ENCODE assay signal across 8 mouse cellular contexts in genomic region chr12:86896921-86897512, GRCm38 (mm10). TPM values are rescaled to one million over a fixed set of nuclear protein-coding genes. Genes with fewer than 3 reads are reported as not detected.
DNase-seq lines count a peak whose midpoint lies in the region; ATAC-seq and TF ChIP-seq lines count a peak whose summit lies in the region.

No protein-coding gene starts in this region.

- no peak overlapping the region for H3K4me3 ChIP-seq in thymus, adult 2 months (ENCODE audit: control insufficient read depth, insufficient read depth, low read length)
- peak overlapping the region; percentile 20; the same call in 1 of the 2 replicates for H3K4me3 ChIP-seq in forebrain, embryonic 10.5 days
- H3K4me3 ChIP-seq in hindbrain, embryonic 14.5 days (replicated peaks; ENCODE audit: low read length): no peak overlapping the region; the same call in 1 of the 2 replicates
- H3K4me3 ChIP-seq in liver, embryonic 15.5 days (replicated peaks): no peak overlapping the region
- no peak overlapping the region for H3K4me3 ChIP-seq in small intestine, adult 2 months (ENCODE audit: low read depth, low read length)

- no peak for TF ChIP-seq POLR2A in thymus, adult 2 months (IDR thresholded peaks at IDR 0.05; ENCODE audit: control insufficient read depth, extremely low read depth, insufficient read depth, low read length, poor library complexity)
- TF ChIP-seq POLR2A in small intestine, adult 2 months (IDR thresholded peaks at IDR 0.05; ENCODE audit: low read depth, low read length): no peak

- no peak for TF ChIP-seq CTCF in thymus, adult 2 months (IDR thresholded peaks at IDR 0.05; ENCODE audit: borderline replicate concordance, control insufficient read depth, extremely low read depth, insufficient read depth, low read length, poor library complexity)
- no peak for TF ChIP-seq CTCF in small intestine, adult 2 months (IDR thresholded peaks at IDR 0.05; ENCODE audit: extremely low read depth, insufficient read length, insufficient replicate concordance, low read depth, low read length)

- H3K27ac ChIP-seq in thymus, adult 2 months (ENCODE audit: control insufficient read depth, insufficient read depth, low read length): peak overlapping the region; percentile 57
- peak overlapping the region; percentile 95 for H3K27ac ChIP-seq in forebrain, embryonic 10.5 days
- H3K27ac ChIP-seq in hindbrain, embryonic 14.5 days: peak overlapping the region; percentile 100
- H3K27ac ChIP-seq in liver, embryonic 15.5 days (replicated peaks): peak overlapping the region; percentile 46
- peak overlapping the region; percentile 59 for H3K27ac ChIP-seq in small intestine, adult 2 months (ENCODE audit: insufficient read depth, low read depth, low read length)

- H3K9ac ChIP-seq in hindbrain, embryonic 14.5 days: peak overlapping the region; percentile 56
- H3K9ac ChIP-seq in liver, embryonic 15.5 days: peak overlapping the region; percentile 13; the same call in 1 of the 2 replicates

- peak overlapping the region; percentile 90 for H3K4me2 ChIP-seq in hindbrain, embryonic 14.5 days (replicated peaks)
- no peak overlapping the region for H3K4me2 ChIP-seq in liver, embryonic 15.5 days

- H3K36me3 ChIP-seq in thymus, adult 2 months (ENCODE audit: control insufficient read depth, insufficient read depth, low read length): no peaks in the 10 kb centered on the region
- H3K36me3 ChIP-seq in forebrain, embryonic 10.5 days (replicated peaks): no peaks in the 10 kb centered on the region
- H3K36me3 ChIP-seq in hindbrain, embryonic 14.5 days (replicated peaks; ENCODE audit: control insufficient read depth, insufficient read depth): no peaks in the 10 kb centered on the region
- H3K36me3 ChIP-seq in liver, embryonic 15.5 days (replicated peaks): no peaks in the 10 kb centered on the region
- H3K36me3 ChIP-seq in small intestine, adult 2 months (ENCODE audit: control insufficient read depth, insufficient read depth, low read length): no peaks in the 10 kb centered on the region

- no peak for ATAC-seq in hindbrain, embryonic 14.5 days (ENCODE audit: low FRiP score)
- no peak for ATAC-seq in liver, embryonic 15.5 days (ENCODE audit: insufficient read depth)

- DNase-seq in thymus, adult 2 months: peak; percentile 39
- no peak for DNase-seq in thymus, postnatal 10 days (ENCODE audit: low spot score in 2 of 2)
- DNase-seq in forebrain, embryonic 10.5 days (ENCODE audit: extremely low spot score, low spot score): no peak
- no peak for DNase-seq in hindbrain, embryonic 14.5 days (ENCODE audit: low spot score)
- no peak for DNase-seq in right cerebral cortex, postnatal 4 days
- DNase-seq in spleen, adult 18-20 months: no peak

- H3K4me1 ChIP-seq in thymus, adult 2 months (replicated peaks; ENCODE audit: control insufficient read depth, insufficient read depth, low read length): peaks cover 51% of the 10 kb centered on the region
- peaks cover 84% of the 10 kb centered on the region for H3K4me1 ChIP-seq in forebrain, embryonic 10.5 days
- H3K4me1 ChIP-seq in hindbrain, embryonic 14.5 days (replicated peaks; ENCODE audit: control insufficient read depth, insufficient read depth, low read length): peaks cover 73% of the 10 kb centered on the region
- peaks cover 72% of the 10 kb centered on the region for H3K4me1 ChIP-seq in liver, embryonic 15.5 days (replicated peaks)
- H3K4me1 ChIP-seq in small intestine, adult 2 months (ENCODE audit: control insufficient read depth, insufficient read depth, insufficient read length, low read length): peaks cover 17% of the 10 kb centered on the region

- H3K9me3 ChIP-seq in forebrain, embryonic 10.5 days: no peaks in the 10 kb centered on the region
- H3K9me3 ChIP-seq in hindbrain, embryonic 14.5 days (ENCODE audit: control insufficient read depth, low read length): no peaks in the 10 kb centered on the region
- H3K9me3 ChIP-seq in liver, embryonic 15.5 days (replicated peaks): no peaks in the 10 kb centered on the region

- 14% methylated on average over 7 of the region's 7 CpGs for WGBS in thymus, adult 2 months
- WGBS in forebrain, embryonic 10.5 days: 36% methylated on average over 7 of the region's 7 CpGs
- WGBS in hindbrain, embryonic 14.5 days: 8% methylated on average over 7 of the region's 7 CpGs
- WGBS in liver, embryonic 15.5 days (ENCODE audit: insufficient replicate concordance): 19% methylated on average over 7 of the region's 7 CpGs
- 42% methylated on average over 7 of the region's 7 CpGs for WGBS in small intestine, adult 2 months

- H3K27me3 ChIP-seq in thymus, adult 2 months (ENCODE audit: control insufficient read depth, insufficient read depth, low read length): no peaks in the 10 kb centered on the region
- H3K27me3 ChIP-seq in forebrain, embryonic 10.5 days (ENCODE audit: poor library complexity, severe bottlenecking): no peaks in the 10 kb centered on the region
- no peaks in the 10 kb centered on the region for H3K27me3 ChIP-seq in hindbrain, embryonic 14.5 days (ENCODE audit: control insufficient read depth, insufficient read depth, low read length)
- H3K27me3 ChIP-seq in liver, embryonic 15.5 days: peaks cover 3% of the 10 kb centered on the region
- H3K27me3 ChIP-seq in small intestine, adult 2 months (ENCODE audit: control insufficient read depth, insufficient read depth, low read length): no peaks in the 10 kb centered on the region

RNA-seq across cellular contexts. Expression of gene Irf2bpl, which starts 12.4 kb away (rescaled TPM):
- polyA plus RNA-seq in thymus, adult 2 months (2012; rRNA removed): 38.6 and 46.1 TPM in 2 replicates
- polyA plus RNA-seq in forebrain, embryonic 10.5 days (2016; fragmentation: Nextera tagmentation; extraction: Ambion mirVana): 20.5 and 22.6 TPM in 2 replicates
- 64.5 and 65.5 TPM in 2 replicates for polyA plus RNA-seq in hindbrain, embryonic 14.5 days (2014; fragmentation: Nextera tagmentation; extraction: Ambion mirVana)
- polyA plus RNA-seq in liver, embryonic 15.5 days (2015; fragmentation: Nextera tagmentation; extraction: Ambion mirVana): 2.8 and 3.1 TPM in 2 replicates
- 17.5 and 30.5 TPM in 2 replicates for polyA plus RNA-seq in small intestine, adult 2 months (2012; rRNA removed)

RNA-seq across cellular contexts. Expression of gene Cipc, which starts 49.8 kb away (rescaled TPM):
- 43.8 and 56.5 TPM in 2 replicates for polyA plus RNA-seq in thymus, adult 2 months (2012; rRNA removed)
- polyA plus RNA-seq in forebrain, embryonic 10.5 days (2016; fragmentation: Nextera tagmentation; extraction: Ambion mirVana): 39.1 and 40.4 TPM in 2 replicates
- polyA plus RNA-seq in hindbrain, embryonic 14.5 days (2014; fragmentation: Nextera tagmentation; extraction: Ambion mirVana): 46.8 and 52.1 TPM in 2 replicates
- polyA plus RNA-seq in liver, embryonic 15.5 days (2015; fragmentation: Nextera tagmentation; extraction: Ambion mirVana): 7.8 and 8.2 TPM in 2 replicates
- 7.9 and 16.3 TPM in 2 replicates for polyA plus RNA-seq in small intestine, adult 2 months (2012; rRNA removed)

Comparison
In these comparisons a context has a peak if more than half of its experiments do, and no peak if none do; other contexts are left out.
1. H3K27ac ChIP-seq: peak in every context shown above with its lines; median percentile 100 in hindbrain, embryonic 14.5 days; 95 in forebrain, embryonic 10.5 days; 59 in small intestine, adult 2 months; 57 in thymus, adult 2 months; 46 in liver, embryonic 15.5 days.